Mouse (Mus musculus) MEL-GATA-1-ER (cell line): ENCODE measurements around the gene Dlat.

Experiments used
- DNase-seq: peaks from one replicate; pipeline ENCODE4 v3.0.0-alpha.2; 2012; ENCODE audit warnings: low read depth; ENCODE audit errors: extremely low read depth

Gene Dlat

DNA sequence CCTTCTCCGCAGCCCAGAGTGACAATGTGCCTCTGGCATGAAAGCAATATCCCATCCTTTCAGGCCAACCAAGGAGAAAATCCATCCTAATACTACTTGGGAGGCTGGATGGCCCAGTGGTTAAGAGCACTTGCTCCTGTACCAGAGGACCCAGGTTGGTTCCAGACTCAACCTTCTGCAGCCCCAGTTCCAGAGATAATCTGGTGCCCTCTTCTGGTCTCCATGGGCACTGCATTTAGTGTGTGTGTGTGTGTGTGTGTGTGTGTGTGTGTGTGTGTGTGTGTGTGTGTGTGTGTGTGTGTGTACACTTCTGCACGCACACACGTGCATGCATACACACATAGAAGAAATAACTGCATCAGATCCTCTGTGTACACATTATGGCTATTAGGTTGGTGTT is 66.0 kb downstream of the Dlat start:
- peak; percentile 28 for DNase-seq

DNA sequence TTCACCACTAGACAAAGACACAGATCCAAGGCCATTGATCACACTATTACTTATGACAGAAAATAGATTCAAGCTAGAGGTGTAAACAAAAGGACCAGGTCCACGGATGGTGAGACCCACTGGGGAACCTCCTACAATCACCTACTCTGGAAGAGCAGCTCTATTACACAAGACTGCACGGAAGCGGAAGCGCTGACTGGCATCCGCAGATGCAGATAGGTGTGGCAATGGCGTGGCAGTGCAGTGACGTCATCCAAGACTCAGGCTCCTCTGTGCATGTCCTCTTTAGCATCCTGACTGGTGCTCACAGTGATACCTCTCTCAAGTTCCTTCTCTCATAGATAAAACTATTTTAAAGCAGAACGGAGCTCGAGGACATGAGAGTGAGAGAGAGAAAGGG is 66.6 kb downstream of the Dlat start:
- DNase-seq, result no peak

DNA sequence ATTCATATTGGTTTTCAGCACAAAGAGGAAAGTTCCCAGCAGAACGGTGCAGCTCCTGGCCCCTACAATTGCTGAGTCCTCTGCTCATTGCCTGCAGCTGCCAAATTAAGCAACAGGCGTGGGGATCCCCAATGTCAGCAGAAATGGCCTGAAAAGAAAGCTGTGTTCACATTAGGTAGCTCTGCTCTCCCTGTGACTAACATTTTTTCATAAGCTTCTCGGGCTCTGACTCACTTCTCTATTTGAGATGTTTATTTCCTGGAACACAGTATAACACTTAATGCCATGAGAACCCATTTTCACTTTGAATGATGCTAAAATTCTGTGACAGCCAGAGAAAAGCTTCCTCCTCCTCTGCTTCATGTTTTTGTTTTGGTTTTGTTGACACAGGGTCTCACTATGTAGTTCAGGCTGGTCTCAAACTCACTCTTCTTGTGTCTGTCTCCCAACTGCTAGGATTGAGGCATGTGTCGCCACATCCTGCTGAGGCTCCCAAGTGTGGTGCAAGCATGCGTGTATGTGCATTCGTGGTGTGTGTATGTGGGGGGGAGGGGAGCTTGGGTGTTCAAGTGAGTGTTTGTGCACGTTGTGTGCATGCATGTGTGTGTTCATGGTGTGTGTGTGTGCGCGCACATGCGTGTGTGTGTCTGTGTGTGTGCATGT is 68.6 kb downstream of the Dlat start:
- no peak for DNase-seq

DNA sequence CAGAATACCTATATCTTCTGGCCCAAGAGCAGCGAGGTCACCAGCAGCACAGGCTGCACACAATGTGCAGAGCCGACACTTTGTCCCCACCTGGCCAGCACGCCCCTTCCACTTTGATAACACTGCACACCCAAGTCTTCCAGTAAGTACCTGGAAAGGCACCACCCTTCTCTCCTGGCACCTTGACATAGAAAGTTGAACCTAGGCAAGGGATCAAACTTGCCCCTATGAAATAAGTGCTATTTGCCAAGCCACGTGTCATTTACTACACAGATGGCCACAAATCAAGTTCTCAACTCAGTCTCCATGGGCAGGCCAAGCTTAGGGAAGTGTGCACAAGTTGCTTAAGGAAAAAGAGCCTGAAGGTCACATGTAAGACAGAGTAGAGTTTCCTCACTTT is 72.6 kb downstream of the Dlat start:
- no peak for DNase-seq

DNA sequence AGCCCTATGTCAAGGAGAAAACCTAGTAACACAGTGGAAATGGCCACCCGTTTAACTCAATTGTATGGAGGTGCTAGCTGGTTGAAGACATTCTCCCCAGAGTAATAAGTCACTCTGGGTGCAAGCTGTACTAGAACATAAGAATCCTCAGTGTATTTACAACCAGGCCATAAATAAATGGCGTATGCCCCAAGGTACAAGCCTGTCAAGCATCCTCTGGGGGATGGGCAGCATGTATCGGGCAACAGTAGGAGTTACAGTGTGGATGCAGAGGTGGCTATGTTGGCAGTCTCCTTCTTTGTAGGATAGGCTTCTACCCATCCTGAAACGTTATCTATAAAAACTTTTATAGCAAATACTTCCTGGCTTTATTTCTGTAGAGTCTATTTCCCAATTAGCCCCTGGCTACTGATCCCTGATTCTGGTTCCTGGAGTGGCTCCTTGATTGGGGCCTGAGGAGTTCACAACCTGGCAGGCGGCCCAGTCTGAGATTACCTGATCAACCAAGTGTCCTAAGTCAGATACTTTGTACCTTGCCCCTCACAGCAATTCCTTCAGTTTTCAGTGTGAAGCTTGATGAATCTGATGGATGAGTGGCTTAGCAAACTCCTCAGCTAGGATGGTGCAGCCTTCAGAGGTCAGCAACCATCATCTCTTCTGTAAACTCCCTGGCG is 74.3 kb downstream of the Dlat start:
- no peak for DNase-seq
